Mouse (Mus musculus) B cell, adult 67 days (primary cell): ENCODE data around the gene Fzd7. TPM values are rescaled to one million over a fixed set of nuclear protein-coding genes. Genes with fewer than 3 reads are reported as not detected.

Experiments used
- total RNA-seq, 2 experiments: library from RNA; stranded (reverse); gene quantifications; 4 replicates each; pipeline ENCODE4 v1.2.4; 2023

Gene Fzd7
- under 1 TPM in 1 of 2 experiments, not detected in 1; 0.20 TPM for total RNA-seq

GRCm38 (mm10) chr1:59482331-59482695 lies at the start of gene Fzd7:
Gene Fzd7 (plus strand): TSS chr1:59482424.

GRCm38 (mm10) chr1:59516026-59516917 lies 34.0 kb downstream of the Fzd7 start, which contains the start of gene Gm973:
Gene Gm973 (plus strand): TSS chr1:59516264.

Other genes starting within 250 kb of the Fzd7 start
- 10 to 100 TPM; 15.4 to 23.3 TPM for gene Als2, start 245.2 kb upstream of the Fzd7 start, total RNA-seq
- gene Cdk15, start 225.5 kb upstream of the Fzd7 start, total RNA-seq = not detected
- not detected for gene Gm973, start 33.8 kb downstream of the Fzd7 start, total RNA-seq
- gene Sumo1, start 188.4 kb downstream of the Fzd7 start, total RNA-seq = 10 to 100 TPM; 78.6 to 82.7 TPM
- gene Nop58, start 202.5 kb downstream of the Fzd7 start, total RNA-seq = 100 to 1,000 TPM; 140 to 146 TPM